In genomic region chr2:162568308-162569100, GRCm38 (mm10) we compare ENCODE assay signal across 11 mouse cellular contexts.
A peak's percentile ranks its signal among the peaks of the same experiment; 100 is the strongest.
DNase-seq lines count a peak whose midpoint lies in the region; ATAC-seq and TF ChIP-seq lines count a peak whose summit lies in the region.
"Had no signal": no experiment of that assay in that cellular context is flagged by ENCODE, and none has a peak within 500 bp of the region (broad histone marks: within the 10 kb centered on the region; RNA-seq: fewer than 3 reads in every experiment).

No protein-coding gene starts in this region.

- no peak overlapping the region for H3K27ac ChIP-seq in hindbrain, embryonic 11.5 days (ENCODE audit: low read depth, low read length)
- H3K27ac ChIP-seq in hindbrain, embryonic 14.5 days = no peak overlapping the region
- H3K27ac ChIP-seq: gastrocnemius, adult 2 months; limb, embryonic 13.5 days had no signal

- no peak overlapping the region for H3K4me2 ChIP-seq in hindbrain, embryonic 11.5 days (replicated peaks; ENCODE audit: low read depth, low read length)
- no peak overlapping the region for H3K4me2 ChIP-seq in hindbrain, embryonic 14.5 days (replicated peaks)
- H3K4me2 ChIP-seq in myocyte (ENCODE audit: low read depth) = no peak overlapping the region
- H3K4me2 ChIP-seq: limb, embryonic 13.5 days had no signal

- no peaks in the 10 kb centered on the region for H3K4me1 ChIP-seq in hindbrain, embryonic 11.5 days (replicated peaks; ENCODE audit: control insufficient read depth, insufficient read depth, low read length)
- no peaks in the 10 kb centered on the region for H3K4me1 ChIP-seq in hindbrain, embryonic 14.5 days (replicated peaks; ENCODE audit: control insufficient read depth, insufficient read depth, low read length)
- H3K4me1 ChIP-seq: limb, embryonic 13.5 days had no signal

- H3ac ChIP-seq in myocyte (ENCODE audit: control insufficient read depth, insufficient read length) = no peak overlapping the region

- H3K9ac ChIP-seq in hindbrain, embryonic 11.5 days (ENCODE audit: low read depth, low read length) = no peak overlapping the region
- no peak overlapping the region for H3K9ac ChIP-seq in hindbrain, embryonic 14.5 days
- H3K9ac ChIP-seq: limb, embryonic 13.5 days had no signal

- TF ChIP-seq POLR2A in myocyte (IDR thresholded peaks at IDR 0.05; ENCODE audit: insufficient read length, low read depth) = no peak

- no peaks in the 10 kb centered on the region for H3K79me2 ChIP-seq in myocyte (ENCODE audit: control insufficient read depth, insufficient read depth)

- H3K27me3 ChIP-seq in hindbrain, embryonic 11.5 days (ENCODE audit: control insufficient read depth, insufficient read depth, low read length) = no peaks in the 10 kb centered on the region
- no peaks in the 10 kb centered on the region for H3K27me3 ChIP-seq in hindbrain, embryonic 14.5 days (ENCODE audit: control insufficient read depth, insufficient read depth, low read length)
- H3K27me3 ChIP-seq in myocyte (ENCODE audit: control insufficient read depth, insufficient read depth, insufficient read length) = no peaks in the 10 kb centered on the region
- H3K27me3 ChIP-seq: limb, embryonic 13.5 days had no signal

- ATAC-seq in hindbrain, embryonic 11.5 days (ENCODE audit: low FRiP score) = no peak
- no peak for ATAC-seq in hindbrain, embryonic 14.5 days (ENCODE audit: low FRiP score)

- WGBS in hindbrain, embryonic 11.5 days = 77% methylated on average over 6 of the region's 6 CpGs
- WGBS in hindbrain, embryonic 14.5 days = 81% methylated on average over 6 of the region's 6 CpGs

- DNase-seq in hindbrain, embryonic 11.5 days (ENCODE audit: low spot score) = peak; percentile 37
- DNase-seq in hindbrain, embryonic 14.5 days (ENCODE audit: low spot score) = no peak
- DNase-seq in ovary, postnatal 36 days (ENCODE audit: low spot score) = peak; percentile 16
- DNase-seq in ovary, postnatal 14 days (ENCODE audit: low spot score) = no peak
- peak; percentile 40 for DNase-seq in embryo, embryonic 9.5 days (ENCODE audit: extremely low spot score)
- DNase-seq in spleen, postnatal 10 days (ENCODE audit: low spot score in 2 of 2) = no peak
- DNase-seq in adrenal gland, postnatal 36 days = no peak
- DNase-seq: gastrocnemius, adult 2 months had no signal

- H3K36me3 ChIP-seq in hindbrain, embryonic 11.5 days (ENCODE audit: control insufficient read depth, insufficient read depth, low read length) = no peaks in the 10 kb centered on the region
- H3K36me3 ChIP-seq in hindbrain, embryonic 14.5 days (replicated peaks; ENCODE audit: control insufficient read depth, insufficient read depth) = no peaks in the 10 kb centered on the region
- H3K36me3 ChIP-seq in myocyte (ENCODE audit: control insufficient read depth, insufficient read depth) = no peaks in the 10 kb centered on the region
- H3K36me3 ChIP-seq: G1E; limb, embryonic 13.5 days had no signal

- no peaks in the 10 kb centered on the region for H3K9me3 ChIP-seq in hindbrain, embryonic 11.5 days (ENCODE audit: control insufficient read depth, low read length)
- no peaks in the 10 kb centered on the region for H3K9me3 ChIP-seq in hindbrain, embryonic 14.5 days (ENCODE audit: control insufficient read depth, low read length)
- H3K9me3 ChIP-seq: limb, embryonic 13.5 days had no signal

- no peak overlapping the region for H3K4me3 ChIP-seq in hindbrain, embryonic 11.5 days (ENCODE audit: low read depth, low read length)
- H3K4me3 ChIP-seq in hindbrain, embryonic 14.5 days (replicated peaks; ENCODE audit: low read length) = no peak overlapping the region
- H3K4me3 ChIP-seq in myocyte = no peak overlapping the region
- H3K4me3 ChIP-seq: gastrocnemius, adult 2 months; limb, embryonic 13.5 days had no signal

TF ChIP-seq in myocyte, 11 proteins besides CTCF, POLR2A, EP300 and RAD21:
- TF ChIP-seq POLR2AphosphoS2 (IDR thresholded peaks at IDR 0.05; ENCODE audit: insufficient read length, low read depth) (no peak), MYOD1 (IDR thresholded peaks at IDR 0.05; ENCODE audit: control insufficient read depth in 1 of 3, insufficient read length in 2 of 3, low read depth in 2 of 3) (no peak), REST (IDR thresholded peaks at IDR 0.05; ENCODE audit: insufficient read depth, insufficient read length) (peak; percentile 46), USF1 (IDR thresholded peaks at IDR 0.05; ENCODE audit: low read depth) (no peak), CEBPB (IDR thresholded peaks at IDR 0.05; ENCODE audit: insufficient read depth, poor library complexity, severe bottlenecking) (no peak), SRF (IDR thresholded peaks at IDR 0.05; ENCODE audit: control insufficient read depth, insufficient read length, low read depth) (no peak)

Comparison
In these comparisons a context has a peak if more than half of its experiments do, and no peak if none do; other contexts are left out.
1. DNase-seq: peak in hindbrain, embryonic 11.5 days (single experiment), ovary, postnatal 36 days (single experiment) and embryo, embryonic 9.5 days (single experiment); none in hindbrain, embryonic 14.5 days (single experiment), ovary, postnatal 14 days (single experiment), spleen, postnatal 10 days (0 of 2) and adrenal gland, postnatal 36 days (0 of 2).